Mouse (Mus musculus) thymus, postnatal 25 days (tissue): Measurements from ENCODE around the gene Llph.

ENCODE experiments used
- DNase-seq: peaks from one replicate; pipeline ENCODE4 v3.0.0; 2022

Llph gene

DNA sequence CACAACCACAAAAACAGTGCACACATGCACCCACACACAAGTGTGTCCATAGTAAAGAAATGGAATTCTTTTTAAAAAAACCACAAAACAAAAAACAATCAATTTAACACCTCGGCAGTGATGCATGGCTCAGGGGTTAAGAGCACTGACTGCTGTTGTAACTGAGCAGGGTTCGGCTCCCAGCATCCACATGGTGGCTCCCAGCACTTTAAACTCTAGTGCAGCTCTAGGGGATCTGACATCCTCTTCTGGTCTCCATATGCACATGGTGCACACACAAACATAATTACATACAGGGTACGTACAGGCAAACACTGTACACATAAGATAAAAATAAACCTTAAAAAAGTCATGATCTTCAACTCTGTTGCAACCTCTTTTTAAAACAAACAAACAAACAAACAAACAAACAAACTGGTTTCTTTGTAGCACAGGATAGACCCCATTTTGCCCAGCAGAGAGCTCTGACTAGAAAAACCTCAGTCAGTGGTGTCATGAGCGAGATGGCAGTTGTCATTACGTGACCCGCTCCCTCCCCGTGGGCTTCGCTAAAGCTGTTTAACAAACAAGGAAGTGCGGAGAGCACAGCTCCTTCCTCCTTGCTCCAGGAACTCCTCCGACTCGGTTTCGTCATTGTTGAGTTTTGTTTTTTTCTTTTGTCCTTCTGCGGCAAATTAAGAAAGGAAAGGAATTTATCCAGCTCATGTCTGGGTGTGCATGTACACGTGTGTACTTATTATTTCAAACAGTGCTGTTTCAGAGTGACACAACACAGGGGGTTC, 7.1 kb upstream of the Llph start:
- DNase-seq: peak; percentile 15

DNA sequence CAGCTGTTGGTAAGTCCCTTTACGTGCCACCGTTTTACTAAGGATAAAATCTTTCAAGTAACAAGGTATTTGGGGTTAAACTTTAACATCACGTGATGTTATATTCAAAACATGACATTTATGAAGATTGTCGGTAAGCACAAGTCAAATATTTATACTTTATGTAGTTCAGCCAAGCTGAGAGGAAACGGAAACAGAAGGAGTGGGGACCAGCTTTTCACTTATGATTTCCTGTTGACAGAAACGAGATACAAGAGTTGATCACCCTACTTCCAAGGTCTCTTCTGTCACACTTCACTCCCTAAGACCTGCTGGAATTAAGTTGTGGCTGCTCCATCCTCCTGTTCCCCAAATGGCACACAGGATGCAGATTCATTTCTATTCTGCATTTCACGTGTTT, 6.1 kb upstream of the Llph start:
- no peak for DNase-seq

- DNase-seq: peak; percentile 68
Measured at GRCm38 (mm10) chr10:120231718-120232117, 4.8 kb downstream of the Llph start.

DNA sequence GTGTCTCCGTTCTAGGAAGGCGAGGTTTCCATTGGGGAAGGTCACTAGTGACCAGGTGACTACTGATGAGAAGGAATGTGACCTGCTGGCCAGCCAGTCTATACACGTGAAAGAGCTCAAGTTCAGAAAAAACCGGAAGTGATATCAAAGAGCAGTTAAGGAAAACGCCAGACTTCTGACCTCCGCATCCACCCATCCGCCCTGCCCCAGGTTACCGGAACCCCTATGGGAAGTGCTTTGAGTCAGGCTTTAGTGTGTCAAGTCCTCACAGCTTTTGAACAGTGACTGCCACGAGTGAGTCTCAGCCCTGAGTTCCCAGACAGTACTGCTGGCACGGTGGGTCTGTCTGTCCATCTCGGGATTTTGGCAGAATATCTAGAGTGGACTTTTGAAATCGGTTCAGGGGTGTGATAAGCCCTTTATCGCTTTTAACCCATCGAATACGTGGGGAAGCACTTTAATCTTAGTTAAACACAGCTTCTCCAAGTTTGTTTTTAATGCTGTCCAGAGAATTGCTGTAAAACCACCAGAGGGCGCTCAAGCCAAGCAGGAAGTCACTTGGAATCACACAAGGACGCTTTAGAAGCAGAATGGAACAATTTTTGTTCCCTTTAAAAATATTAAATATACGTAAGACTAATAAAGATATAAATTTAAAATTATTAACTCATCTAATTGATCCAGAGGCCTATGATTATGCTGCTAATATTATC, 6.9 kb downstream of the Llph start:
- DNase-seq: peak; percentile 44

GRCm38 (mm10) chr10:120236855-120237254, 10.0 kb downstream of the Llph start:
- DNase-seq: no peak

- DNase-seq: no peak
Measured at GRCm38 (mm10) chr10:120238241-120238640, 11.4 kb downstream of the Llph start.

- DNase-seq: no peak
Measured at GRCm38 (mm10) chr10:120239476-120239875, 12.6 kb downstream of the Llph start.

DNA sequence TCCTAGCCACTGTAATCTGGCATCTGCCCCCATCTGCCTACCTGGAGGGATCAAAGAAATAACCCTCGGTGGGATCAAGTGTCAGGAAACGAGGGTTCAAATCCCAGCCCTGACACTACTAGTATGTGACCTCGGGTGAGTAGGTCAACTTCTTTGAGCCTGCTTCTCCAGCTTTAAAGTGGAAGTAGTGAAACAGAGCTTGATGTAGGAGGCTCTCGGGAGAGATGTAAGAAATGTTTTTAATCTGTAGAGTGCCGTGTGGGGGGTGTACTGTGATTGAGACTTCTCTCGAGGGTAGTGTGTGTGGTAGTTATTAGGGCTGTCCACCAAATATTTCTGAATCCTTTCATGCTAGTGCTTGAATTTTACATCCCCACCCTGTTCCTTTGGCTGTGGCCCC, 15.6 kb downstream of the Llph start:
- no peak for DNase-seq

GRCm38 (mm10) chr10:120245681-120246080, 18.8 kb downstream of the Llph start:
- DNase-seq: no peak

DNA sequence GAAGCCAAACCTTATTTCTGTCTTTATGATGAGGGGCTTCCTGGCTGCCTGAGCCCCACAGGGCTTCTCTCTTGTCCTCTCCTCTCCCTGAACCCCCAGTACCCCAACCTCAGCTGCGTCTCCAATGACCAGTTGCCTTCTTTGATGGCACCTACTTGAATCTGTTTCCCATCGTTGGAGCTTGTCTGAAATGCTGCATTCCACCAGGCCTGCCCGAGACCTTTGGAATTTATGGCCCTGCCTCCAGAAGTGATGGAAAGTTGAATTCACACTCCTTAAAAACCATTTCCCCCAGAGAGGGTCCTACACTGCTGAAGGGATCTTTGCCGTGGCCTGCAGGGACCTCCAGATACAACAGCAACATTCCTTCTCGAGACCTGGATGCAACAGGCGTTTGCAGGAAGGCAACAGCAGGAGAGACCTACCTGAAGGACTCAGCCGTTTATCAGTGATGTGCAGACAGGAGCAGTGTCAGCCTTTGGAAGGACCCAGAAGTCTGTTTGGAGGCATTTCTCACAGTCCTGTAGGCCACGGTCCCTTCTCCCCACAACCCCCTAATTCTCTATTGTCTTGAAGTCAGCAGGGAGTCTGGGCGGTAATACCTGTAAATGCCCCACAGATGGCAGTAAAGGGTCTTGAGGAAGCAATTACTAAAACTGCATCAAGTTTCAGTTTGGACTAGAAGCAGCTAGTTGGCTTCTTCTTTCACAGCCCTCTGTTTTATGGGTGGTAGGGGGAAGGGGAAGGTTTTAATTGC, 20.3 kb downstream of the Llph start:
- DNase-seq: peak; percentile 53

- DNase-seq: no peak
Measured at GRCm38 (mm10) chr10:120250911-120251683, 24.2 kb downstream of the Llph start.

GRCm38 (mm10) chr10:120251791-120252190, 24.9 kb downstream of the Llph start:
- no peak for DNase-seq

DNA sequence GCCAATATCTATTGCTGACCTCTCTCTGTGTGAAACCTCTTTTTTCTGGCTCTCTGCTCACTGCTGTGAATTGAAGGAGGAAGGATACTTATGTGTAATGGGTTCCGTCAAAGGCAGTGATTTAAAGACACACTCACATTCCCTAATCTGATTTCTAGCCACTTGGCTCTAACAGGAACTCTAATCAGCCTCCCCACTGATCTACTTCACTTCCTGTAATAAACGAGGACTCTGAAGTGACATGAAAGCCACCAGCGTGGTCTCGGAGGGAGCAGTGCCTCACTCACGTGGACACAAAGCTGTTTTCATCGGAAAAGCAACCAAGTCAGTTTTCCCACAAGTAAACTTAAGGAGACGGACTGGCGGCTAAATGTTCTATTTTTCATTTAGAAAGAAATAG, 25.9 kb downstream of the Llph start:
- DNase-seq: no peak

DNA sequence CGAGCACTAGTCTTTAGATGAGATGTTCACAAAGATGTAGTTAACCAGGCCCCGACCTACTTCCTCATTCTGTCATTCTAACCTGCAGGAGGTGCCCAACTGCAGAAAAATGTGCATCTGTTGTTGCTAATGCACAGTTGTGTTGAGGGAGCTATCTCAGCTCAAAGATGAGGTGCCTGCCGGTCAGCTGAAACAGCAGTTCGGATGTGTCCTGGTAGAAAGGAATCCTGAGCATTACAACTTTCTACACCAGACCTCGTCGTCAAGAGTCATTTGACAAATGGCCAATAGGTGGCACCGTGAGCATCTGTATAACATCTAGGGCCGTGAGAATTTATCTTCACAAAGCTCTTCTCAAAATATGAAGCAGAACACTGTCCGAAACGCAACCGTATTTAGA, 30.4 kb downstream of the Llph start:
- DNase-seq: peak; percentile 28

- DNase-seq: no peak
Measured at GRCm38 (mm10) chr10:120267790-120268189, 40.9 kb downstream of the Llph start.

DNA sequence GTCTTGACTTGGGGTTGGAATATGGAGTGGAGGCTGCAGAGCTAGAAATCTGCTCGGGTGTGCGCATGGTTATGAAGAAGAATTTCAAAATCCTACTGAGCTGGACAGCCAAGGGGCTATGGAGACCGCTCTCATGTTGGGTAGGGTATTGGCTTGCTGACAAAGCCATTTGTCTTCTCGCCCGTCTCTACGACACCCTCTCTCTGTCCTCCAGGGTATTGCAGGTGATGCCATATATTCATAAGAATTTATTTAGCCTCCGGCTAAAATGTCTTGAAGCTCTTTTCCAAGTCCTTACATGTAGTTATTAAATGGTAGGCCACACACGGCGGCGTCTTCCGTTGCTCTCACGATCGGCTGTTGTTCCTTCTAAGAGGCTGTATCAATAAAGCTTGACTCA, 43.1 kb downstream of the Llph start:
- no peak for DNase-seq

DNA sequence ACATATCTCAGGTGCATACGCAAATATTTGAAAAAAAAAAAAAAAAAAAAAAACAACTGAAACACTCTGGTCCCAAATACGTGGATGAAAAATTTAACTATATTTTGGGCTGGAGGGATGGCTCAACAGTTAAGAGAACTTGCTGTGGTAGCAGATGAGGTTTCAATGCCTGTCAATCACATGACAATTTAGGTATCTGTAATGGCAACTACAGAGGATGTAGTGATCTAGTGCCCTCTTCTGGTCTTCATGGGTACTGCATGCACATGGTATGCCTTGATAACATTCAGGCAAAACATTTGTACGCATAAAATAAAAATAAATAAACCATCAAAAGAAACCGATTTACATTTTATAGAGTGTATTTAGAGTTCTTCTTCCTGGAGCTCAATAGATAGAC, 43.9 kb downstream of the Llph start:
- DNase-seq: peak; percentile 58

GRCm38 (mm10) chr10:120271318-120271717, 44.4 kb downstream of the Llph start:
- no peak for DNase-seq

GRCm38 (mm10) chr10:120271879-120272269, 45.0 kb downstream of the Llph start:
- no peak for DNase-seq

DNA sequence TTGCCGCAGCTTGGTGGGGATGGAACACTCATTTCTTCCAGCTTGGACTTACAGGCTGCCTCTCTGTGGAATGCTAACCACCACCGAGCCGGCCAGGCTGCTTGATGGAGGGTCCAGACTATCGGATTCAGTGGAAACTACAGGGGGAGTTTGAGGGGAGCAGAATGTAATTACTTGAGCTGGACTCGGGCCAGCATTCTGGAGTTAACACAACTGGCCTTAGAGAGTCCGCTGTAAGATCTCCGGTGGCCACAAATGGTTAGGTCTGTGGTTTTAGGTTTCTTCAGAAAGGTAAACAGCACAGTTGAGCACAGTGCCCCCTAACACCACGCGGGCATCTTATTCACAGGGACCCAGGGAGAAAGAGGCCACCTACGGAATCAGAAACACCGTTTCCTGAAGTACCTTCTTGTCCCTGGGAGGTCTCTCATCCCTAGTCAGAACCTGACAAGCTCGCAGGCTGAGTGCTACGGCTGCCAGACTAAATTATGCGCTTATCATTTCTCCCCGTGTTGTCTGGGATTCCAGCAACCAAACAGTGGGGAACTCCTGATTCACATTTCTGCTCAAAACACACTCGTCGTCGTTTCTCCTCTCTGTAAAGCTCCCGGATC, 45.5 kb downstream of the Llph start:
- no peak for DNase-seq

DNA sequence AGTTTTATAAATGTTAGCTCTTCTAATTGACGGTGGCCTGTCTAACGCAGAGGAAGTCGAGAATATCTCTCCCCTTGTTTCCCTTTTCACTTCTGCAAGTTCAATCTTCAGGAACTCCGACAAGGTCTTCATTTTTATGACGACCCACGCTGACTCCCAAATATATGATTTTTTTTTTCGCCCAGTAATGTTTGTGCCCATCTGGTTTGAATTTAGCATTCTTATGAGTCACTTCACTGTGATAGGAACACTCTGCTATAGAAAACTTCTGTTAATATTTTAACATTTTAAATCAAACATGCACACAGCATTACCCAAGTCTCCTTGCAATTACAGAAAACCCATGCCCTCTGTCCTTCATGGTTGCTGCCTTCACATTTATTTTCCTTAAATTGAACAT, 46.5 kb downstream of the Llph start:
- no peak for DNase-seq

DNA sequence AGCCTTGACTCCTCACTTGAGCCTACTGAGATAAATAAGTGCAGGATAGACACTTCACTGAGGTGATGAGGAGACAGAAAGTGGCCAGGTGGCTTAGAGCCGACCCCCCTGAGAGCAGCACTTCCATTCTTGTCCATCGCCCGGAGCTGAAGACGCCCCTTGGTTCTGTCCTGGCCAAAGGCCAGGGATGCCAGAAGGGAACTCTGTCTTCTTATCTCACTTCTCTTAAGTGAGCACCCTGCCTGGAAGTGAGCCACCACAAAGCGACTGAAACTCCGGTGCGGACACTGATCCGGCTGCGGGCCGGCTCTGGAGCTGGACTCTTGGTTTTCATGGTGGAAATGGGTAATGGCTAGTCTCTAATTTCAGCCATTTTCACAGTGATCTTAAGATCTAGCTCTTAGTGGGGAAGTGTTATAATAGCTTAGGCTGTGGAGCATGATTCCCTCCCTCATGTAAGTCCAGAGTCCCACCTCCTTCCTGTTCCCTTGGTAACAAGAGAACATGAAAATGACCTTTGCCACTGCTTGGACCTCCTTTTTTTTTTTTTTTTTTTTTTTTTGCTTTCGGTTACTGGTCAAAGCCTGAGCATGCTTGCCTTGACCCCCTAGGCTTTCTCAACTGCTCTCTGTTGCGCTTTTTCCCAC, 52.7 kb downstream of the Llph start:
- DNase-seq: no peak
